Mouse (Mus musculus) intestine, embryonic 16.5 days (tissue): ENCODE measurements around the gene Hspa4l. TPM values are rescaled to one million over a fixed set of nuclear protein-coding genes. Genes with fewer than 3 reads are reported as not detected.

Source experiments
- ATAC-seq: fragments of 200-750 bp; cut with Nextera tagmentation; 2 replicates; pipeline ENCODE4 v1.8.0; 2017; ENCODE audit warnings: moderate TSS enrichment, moderate library complexity
- H3K27ac ChIP-seq: fragments of 300-500 bp; sonication (generic); 2 replicates; pipeline ENCODE4 v1.5.1; 2014; ENCODE audit warnings: mild to moderate bottlenecking, low read length
- H3K27me3 ChIP-seq: fragments of 300-500 bp; sonication (generic); replicated peaks from 2 replicates; pipeline ENCODE4 v1.6.1; 2014; ENCODE audit warnings: low read length, control low read depth, mixed read lengths; ENCODE audit not compliant: control insufficient read depth, insufficient read depth
- H3K36me3 ChIP-seq: fragments of 300-500 bp; sonication (generic); 2 replicates; pipeline ENCODE4 v1.6.1; 2014; ENCODE audit warnings: low read length, control low read depth; ENCODE audit not compliant: control insufficient read depth, insufficient read depth
- H3K4me1 ChIP-seq: fragments of 300-500 bp; sonication (generic); 2 replicates; pipeline ENCODE4 v1.6.1; 2014; ENCODE audit warnings: low read length, control low read depth, mixed read lengths; ENCODE audit not compliant: control insufficient read depth, insufficient read depth
- H3K4me2 ChIP-seq: fragments of 300-500 bp; sonication (generic); 2 replicates; pipeline ENCODE4 v1.6.1; 2014; ENCODE audit warnings: low read depth, low read length, control low read depth
- H3K4me3 ChIP-seq: fragments of 300-500 bp; sonication (generic); 2 replicates; pipeline ENCODE4 v1.5.1; 2014; ENCODE audit warnings: mild to moderate bottlenecking, low read length
- H3K9ac ChIP-seq: fragments of 300-500 bp; sonication (generic); 2 replicates; pipeline ENCODE4 v1.6.1; 2014; ENCODE audit warnings: low read depth, low read length
- H3K9me3 ChIP-seq: fragments of 300-500 bp; sonication (generic); 2 replicates; pipeline ENCODE4 v1.6.1; 2016; ENCODE audit warnings: low read length, control low read depth; ENCODE audit not compliant: control insufficient read depth
- WGBS: fragments of 180-500 bp; shearing (Covaris S2); extraction: QIAGEN DNeasy Blood & Tissue Kit; methylation state at CpG from one replicate; pipeline ENCODE4 v1.1.7; 2014; 5-methylcytosine and 5-hydroxymethylcytosine counted together
- polyA plus RNA-seq: library from polyadenylated mRNA; unstranded; fragments of >200 nt; fragmentation: Nextera tagmentation; extraction: Ambion mirVana; gene quantifications from 2 replicates; pipeline ENCODE4 v1.2.1, GENCODE M21; 2015

Hspa4l gene
- polyA plus RNA-seq, 1 experiment from 2014 or later = 12.6 TPM

DNA sequence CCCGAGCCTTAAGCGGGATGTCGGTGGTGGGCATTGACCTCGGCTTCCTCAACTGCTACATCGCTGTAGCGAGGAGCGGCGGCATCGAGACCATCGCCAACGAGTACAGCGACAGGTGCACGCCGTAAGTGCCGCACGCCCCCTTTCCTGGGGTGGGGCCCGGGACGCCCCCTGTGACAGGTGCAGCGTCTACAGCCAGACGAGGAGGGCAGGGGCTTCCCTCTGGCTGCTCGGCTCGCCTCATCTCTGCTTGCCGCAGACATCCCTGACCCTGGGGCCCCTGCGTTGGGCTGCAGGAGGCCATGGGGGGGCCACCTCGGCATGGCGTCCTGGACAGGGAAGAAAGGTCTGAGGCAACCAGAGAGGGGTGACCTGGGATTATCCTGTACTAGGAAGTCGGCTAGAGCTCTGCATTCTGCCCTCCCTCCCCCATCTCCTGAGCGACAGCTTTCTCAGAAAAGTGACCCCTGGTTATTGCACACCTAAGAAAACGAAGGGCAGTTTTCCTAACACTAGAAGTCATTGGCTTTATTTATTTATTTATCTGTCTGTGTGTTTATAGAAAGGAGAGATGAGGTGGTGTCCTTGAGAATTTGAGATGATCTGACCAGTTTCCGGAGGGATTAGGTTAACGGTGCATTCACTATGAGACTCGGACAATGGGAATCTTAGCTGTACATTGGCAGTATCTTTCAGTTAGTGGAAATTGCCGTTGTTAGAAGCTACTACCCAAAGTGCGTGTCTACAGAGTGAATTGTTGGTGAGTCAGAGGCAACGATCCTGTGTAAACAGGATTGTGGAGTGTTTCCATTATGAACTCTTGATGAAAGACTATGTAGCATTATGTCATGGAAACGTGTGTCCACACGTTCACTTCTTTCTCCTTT lies 1.6 kb downstream of the Hspa4l start:
- H3K9ac ChIP-seq = peak overlapping the region; percentile 70
- H3K4me1 ChIP-seq = peaks cover 2% of the 10 kb centered on the region; the same call in 1 of the 2 replicates
- 2% methylated on average over 37 of the region's 37 CpGs for WGBS
- no peaks in the 10 kb centered on the region for H3K27me3 ChIP-seq
- H3K4me3 ChIP-seq = peak overlapping the region; percentile 62
- ATAC-seq = no peak; the same call in none of the 2 replicates
- peak overlapping the region; percentile 90 for H3K4me2 ChIP-seq
- peak overlapping the region; percentile 48 for H3K27ac ChIP-seq
- H3K36me3 ChIP-seq = no peaks in the 10 kb centered on the region
- H3K9me3 ChIP-seq = no peaks in the 10 kb centered on the region

DNA sequence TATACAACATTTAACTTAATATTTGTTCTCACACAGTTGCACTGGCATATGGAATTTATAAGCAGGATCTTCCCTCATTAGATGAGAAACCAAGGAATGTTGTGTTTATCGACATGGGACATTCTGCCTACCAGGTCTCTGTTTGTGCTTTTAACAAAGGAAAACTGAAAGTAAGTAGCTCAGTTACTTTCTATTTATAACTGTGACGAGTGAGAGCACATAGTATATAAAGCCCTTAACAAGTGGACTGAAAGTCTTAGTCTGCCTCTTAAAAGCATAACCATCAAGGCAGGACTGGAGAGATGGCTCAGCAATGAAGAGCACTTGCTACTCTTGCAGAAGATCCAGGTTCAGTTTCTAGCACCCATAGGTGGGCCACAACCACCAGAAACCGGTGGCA lies 16.5 kb downstream of the Hspa4l start:
- H3K36me3 ChIP-seq = no peaks in the 10 kb centered on the region
- H3K27ac ChIP-seq = no peak overlapping the region
- no peak overlapping the region for H3K4me2 ChIP-seq
- no peaks in the 10 kb centered on the region for H3K27me3 ChIP-seq
- no peak overlapping the region for H3K9ac ChIP-seq
- H3K4me1 ChIP-seq = no peaks in the 10 kb centered on the region
- 78% methylated on average over 3 of the region's 3 CpGs for WGBS
- H3K9me3 ChIP-seq = no peaks in the 10 kb centered on the region
- H3K4me3 ChIP-seq = no peak overlapping the region
- no peak for ATAC-seq

DNA sequence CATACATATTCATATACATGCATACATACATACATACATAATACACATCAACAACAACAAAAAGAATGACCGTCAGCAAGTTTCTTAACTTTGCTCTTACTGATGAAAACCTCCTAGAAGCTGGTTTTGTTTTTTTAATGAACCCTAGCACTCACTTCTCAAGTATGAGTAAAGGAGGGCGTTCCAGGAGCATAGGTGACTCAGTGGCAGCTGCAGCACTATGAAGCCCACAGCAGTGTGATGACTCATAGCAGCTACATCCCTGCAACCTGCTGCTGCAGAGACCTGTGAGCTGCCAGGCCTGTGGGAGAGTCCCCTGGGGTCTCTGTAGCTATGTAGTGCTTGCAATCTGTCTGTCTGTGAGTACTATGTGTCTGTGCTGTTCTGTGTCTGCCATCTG lies 17.0 kb downstream of the Hspa4l start:
- H3K27ac ChIP-seq = no peak overlapping the region
- no peaks in the 10 kb centered on the region for H3K36me3 ChIP-seq
- WGBS = 89% methylated on average over 2 of the region's 2 CpGs
- ATAC-seq = no peak
- no peak overlapping the region for H3K4me3 ChIP-seq
- no peak overlapping the region for H3K4me2 ChIP-seq
- no peaks in the 10 kb centered on the region for H3K27me3 ChIP-seq
- H3K9me3 ChIP-seq = no peaks in the 10 kb centered on the region
- no peaks in the 10 kb centered on the region for H3K4me1 ChIP-seq
- H3K9ac ChIP-seq = no peak overlapping the region

DNA sequence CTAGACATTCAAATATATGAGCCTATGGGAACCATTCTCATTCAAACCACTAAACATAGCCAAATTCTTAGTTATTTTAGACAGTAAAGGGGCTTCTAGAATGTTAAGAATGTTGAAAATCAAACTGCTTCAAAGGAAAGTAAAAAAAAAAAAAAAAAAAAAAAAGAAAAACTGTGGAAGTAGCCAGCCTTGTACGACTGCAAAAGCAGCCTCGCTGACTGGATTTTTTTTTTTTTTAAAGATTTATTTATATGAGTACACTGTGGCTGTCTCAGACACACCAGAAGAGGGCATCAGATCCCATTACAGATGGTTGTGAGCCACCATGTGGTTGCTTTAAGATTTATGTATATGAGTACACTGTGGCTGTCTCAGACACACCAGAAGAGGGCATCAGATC lies 49.5 kb downstream of the Hspa4l start:
- WGBS = 68% methylated on average over 2 of the region's 2 CpGs
- no peak for ATAC-seq

DNA sequence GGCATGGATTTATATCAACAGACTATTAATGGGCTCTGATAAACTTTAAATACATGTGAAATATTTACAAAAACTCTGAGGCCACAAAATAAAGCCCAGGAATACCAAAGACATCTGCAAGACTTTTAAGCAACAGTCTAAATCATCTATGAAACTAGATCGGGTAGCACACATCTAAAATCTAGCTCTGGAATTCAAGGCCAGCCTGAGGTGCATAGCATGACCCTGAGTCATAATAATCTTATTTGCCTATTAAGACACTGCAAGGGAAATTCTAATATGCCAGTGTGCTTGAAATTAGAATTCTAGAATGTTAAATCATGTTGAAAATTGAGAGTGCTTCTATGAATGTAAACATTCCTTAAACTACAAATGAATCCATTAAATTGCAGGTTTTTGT lies 53.8 kb downstream of the Hspa4l start:
- H3K4me1 ChIP-seq = 0 out of 2 replicates have a peak, but pooled peaks cover 2% of the 10 kb centered on the region
- H3K27ac ChIP-seq = no peak overlapping the region
- no peaks in the 10 kb centered on the region for H3K36me3 ChIP-seq
- 72% methylated on average over 1 of the region's 1 CpGs for WGBS
- no peak overlapping the region for H3K4me2 ChIP-seq
- ATAC-seq = no peak
- H3K4me3 ChIP-seq = no peak overlapping the region
- H3K9ac ChIP-seq = no peak overlapping the region
- no peaks in the 10 kb centered on the region for H3K27me3 ChIP-seq
- H3K9me3 ChIP-seq = no peaks in the 10 kb centered on the region

More for the DNA sequence above, 49.5 kb downstream of the Hspa4l start:
- Histone ChIP-seq H3K4me2 (no peak overlapping the region), H3K27me3 (no peaks in the 10 kb centered on the region), H3K4me1 (no peaks in the 10 kb centered on the region), H3K27ac (no peak overlapping the region), H3K4me3 (no peak overlapping the region), H3K9ac (no peak overlapping the region), H3K9me3 (no peaks in the 10 kb centered on the region), H3K36me3 (no peaks in the 10 kb centered on the region)

DNA sequence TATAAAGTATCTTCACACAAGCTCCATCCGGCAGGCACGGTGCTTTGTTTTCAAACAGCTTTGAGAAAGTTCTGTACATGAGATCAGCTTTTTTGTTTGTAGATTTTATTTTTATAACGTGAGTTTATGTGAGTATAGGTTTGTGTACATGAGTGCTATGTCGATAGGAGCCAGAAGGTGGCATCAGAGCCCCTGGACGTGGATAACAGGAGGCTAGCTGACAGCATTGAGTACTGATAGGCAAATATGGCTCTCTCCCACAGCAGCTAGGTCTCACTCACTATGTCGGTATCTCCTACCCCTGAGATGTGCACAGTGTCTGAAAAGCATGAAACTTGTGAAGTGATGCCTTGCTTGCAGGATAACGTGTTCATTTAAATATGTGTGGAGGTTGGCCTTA lies 54.2 kb downstream of the Hspa4l start:
- Histone ChIP-seq H3K4me1 (0 out of 2 replicates have a peak, but pooled peaks cover 2% of the 10 kb centered on the region), H3K9me3 (no peaks in the 10 kb centered on the region), H3K4me2 (no peak overlapping the region), H3K36me3 (no peaks in the 10 kb centered on the region), H3K9ac (no peak overlapping the region), H3K27me3 (no peaks in the 10 kb centered on the region), H3K27ac (no peak overlapping the region), H3K4me3 (no peak overlapping the region)
- ATAC-seq = no peak
- 40% methylated on average over 7 of the region's 7 CpGs for WGBS

DNA sequence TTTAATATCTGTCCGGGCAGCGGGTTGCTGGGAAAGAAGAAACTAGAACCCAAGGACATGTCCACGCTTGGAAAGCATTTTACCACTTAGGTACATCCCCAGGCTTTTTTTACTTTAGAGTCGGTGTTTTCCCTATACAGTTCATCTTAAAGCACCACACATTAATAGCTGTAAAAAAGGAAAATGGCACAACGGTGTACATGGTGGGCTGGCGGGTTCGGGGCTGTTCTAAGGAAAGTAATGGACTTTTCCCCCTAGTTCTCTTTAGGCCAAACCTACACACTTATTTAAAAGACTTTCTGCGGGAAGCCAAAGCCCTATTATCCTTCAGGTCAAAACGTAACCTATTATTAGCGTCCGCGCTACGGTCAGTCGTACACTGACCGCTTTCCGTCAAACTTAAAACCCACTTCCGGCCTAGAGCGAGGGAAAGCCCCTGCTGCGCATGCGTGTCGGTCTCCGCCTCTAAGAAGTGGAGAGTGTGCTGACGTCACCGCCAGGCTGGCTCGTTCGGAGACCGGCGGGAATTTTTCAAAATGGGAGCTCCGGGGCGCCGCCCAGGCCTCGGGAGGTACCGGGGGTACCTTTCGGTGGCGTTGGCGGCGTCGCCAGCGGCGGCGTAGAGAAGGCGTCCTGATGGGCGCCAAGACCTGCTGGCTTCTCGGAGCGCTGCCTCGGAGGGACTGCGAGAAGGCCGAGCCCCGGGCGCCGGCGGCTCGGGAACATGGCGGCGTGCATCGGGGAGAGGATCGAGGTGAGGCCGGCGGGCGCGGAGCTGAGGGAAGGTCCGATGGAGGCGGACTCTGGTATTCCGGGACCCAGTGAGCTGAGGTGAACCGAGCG lies 55.5 kb downstream of the Hspa4l start, which contains the start of gene Plk4:
Plk4 (plus strand) TSS at position 490 of the 843 bp plus-strand sequence.
- H3K36me3 ChIP-seq = no peaks in the 10 kb centered on the region
- peak within 1 kb of the TSS; percentile 87 for H3K4me2 ChIP-seq
- 2% methylated on average over 66 of the region's 66 CpGs for WGBS
- H3K27me3 ChIP-seq = no peaks in the 10 kb centered on the region
- no peaks in the 10 kb centered on the region for H3K9me3 ChIP-seq
- peak within 1 kb of the TSS; percentile 93 for H3K4me3 ChIP-seq
- ATAC-seq = peak; percentile 94
- H3K27ac ChIP-seq = peak within 1 kb of the TSS; percentile 72
- H3K9ac ChIP-seq = peak within 1 kb of the TSS; percentile 86
- 0 out of 2 replicates have a peak, but pooled peaks cover 2% of the 10 kb centered on the region for H3K4me1 ChIP-seq

DNA sequence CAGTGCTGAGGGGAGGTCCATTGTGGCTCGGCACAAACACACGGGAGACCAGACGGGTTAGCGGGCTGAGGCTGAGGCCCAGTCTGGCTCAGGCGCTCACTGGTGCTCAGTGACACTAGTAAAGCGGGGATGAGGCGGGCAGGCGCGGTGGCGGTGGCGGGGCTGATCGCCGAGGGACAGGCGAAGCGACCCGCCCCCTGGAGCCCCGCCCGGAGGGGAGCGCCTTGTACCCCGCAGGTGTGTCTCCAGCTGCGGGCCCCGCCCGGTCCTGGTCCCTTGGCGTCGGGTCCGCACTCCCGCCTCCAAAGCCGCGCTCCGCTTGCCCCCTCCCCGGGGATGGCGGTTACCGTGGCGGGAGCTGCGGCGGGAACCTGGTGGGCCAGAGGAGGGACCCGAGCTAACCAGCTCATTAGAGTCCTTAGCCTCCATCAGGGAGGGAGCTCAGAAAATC lies 56.1 kb downstream of the Hspa4l start:
- Histone ChIP-seq H3K27ac (peak overlapping the region; percentile 72), H3K4me2 (peak overlapping the region; percentile 87), H3K36me3 (0 out of 2 replicates have a peak, but pooled peaks cover 3% of the 10 kb centered on the region), H3K9me3 (no peaks in the 10 kb centered on the region), H3K27me3 (no peaks in the 10 kb centered on the region), H3K9ac (peak overlapping the region; percentile 86), H3K4me1 (0 out of 2 replicates have a peak, but pooled peaks cover 2% of the 10 kb centered on the region), H3K4me3 (peak overlapping the region; percentile 93)
- under 1% methylated on average over 34 of the region's 37 CpGs for WGBS
- ATAC-seq = peak; percentile 87

DNA sequence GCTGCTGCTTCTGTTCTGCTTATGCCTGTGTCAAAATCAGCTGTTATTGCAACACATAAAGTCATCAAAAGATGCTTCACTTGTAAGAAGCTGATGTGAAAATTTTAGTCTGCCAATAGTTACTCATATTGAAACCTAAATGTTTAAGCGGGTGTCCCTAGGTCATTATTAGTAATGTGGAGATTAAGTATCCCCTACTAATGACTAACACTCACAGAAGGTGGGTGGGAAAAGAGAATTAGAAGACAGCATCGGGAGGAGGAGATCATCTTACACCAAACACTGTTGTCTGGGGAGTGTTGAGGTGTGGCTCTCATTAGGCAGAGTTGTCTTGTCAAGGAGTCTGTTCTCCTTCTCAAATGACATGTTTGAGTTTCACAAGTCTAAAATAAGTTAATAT lies 62.6 kb downstream of the Hspa4l start:
- Histone ChIP-seq H3K9me3 (no peaks in the 10 kb centered on the region), H3K4me3 (no peak overlapping the region), H3K36me3 (peaks cover 10% of the 10 kb centered on the region), H3K4me1 (no peaks in the 10 kb centered on the region), H3K27me3 (no peaks in the 10 kb centered on the region), H3K9ac (no peak overlapping the region), H3K27ac (no peak overlapping the region), H3K4me2 (no peak overlapping the region)
- 68% methylated on average over 2 of the region's 2 CpGs for WGBS
- ATAC-seq = no peak
